8 mouse cellular contexts compared by ENCODE assay signal in the genomic region with DNA sequence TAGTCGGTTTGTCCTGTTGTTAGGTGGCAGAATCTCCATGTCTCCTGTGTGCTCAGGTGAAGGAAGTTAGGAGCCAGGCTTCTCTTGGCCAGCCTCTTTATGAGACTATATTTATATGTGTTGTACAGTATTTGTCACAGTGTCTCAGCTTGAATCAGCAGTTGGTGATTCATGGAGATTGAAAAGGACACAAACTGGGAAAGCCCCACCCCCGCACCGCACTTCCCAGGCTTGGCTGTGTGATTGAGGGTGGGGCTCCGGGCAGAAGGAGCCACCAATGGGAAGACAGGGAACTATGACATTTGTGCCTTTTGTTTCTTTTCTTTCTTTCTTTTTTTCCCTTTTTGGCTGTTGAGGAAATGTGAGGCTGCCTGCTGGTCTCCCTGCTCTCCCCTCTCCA. TPM values are rescaled to one million over a fixed set of nuclear protein-coding genes. Genes with fewer than 3 reads are reported as not detected.
A peak's percentile ranks its signal among the peaks of the same experiment; 100 is the strongest.
DNase-seq lines count a peak whose midpoint lies in the region; ATAC-seq and TF ChIP-seq lines count a peak whose summit lies in the region.

No protein-coding gene starts in this region.

- ATAC-seq in kidney, postnatal 0 days (replicated peaks; ENCODE audit: low FRiP score, low read depth), result no peak
- ATAC-seq in embryonic facial prominence, embryonic 15.5 days (ENCODE audit: insufficient number of reproducible peaks, low FRiP score, low TSS enrichment, low read depth), result no peak; the same call in 1 of the 2 replicates
- no peak for ATAC-seq in heart, embryonic 15.5 days (replicated peaks; ENCODE audit: insufficient number of reproducible peaks, insufficient read depth, low FRiP score, low read depth)
- no peak; the same call in 1 of the 2 replicates for ATAC-seq in midbrain, embryonic 16.5 days
- ATAC-seq in erythroid progenitor cell, adult 5-6 weeks (replicated peaks; ENCODE audit: low FRiP score, poor library complexity, severe bottlenecking), result no peak

- WGBS in kidney, postnatal 0 days, result 32% methylated on average over 4 of the region's 4 CpGs
- WGBS in embryonic facial prominence, embryonic 15.5 days, result 19% methylated on average over 4 of the region's 4 CpGs
- 23% methylated on average over 4 of the region's 4 CpGs for WGBS in heart, embryonic 15.5 days
- 9% methylated on average over 4 of the region's 4 CpGs for WGBS in midbrain, embryonic 16.5 days

- TF ChIP-seq CTCF in kidney, postnatal 0 days (IDR thresholded peaks at IDR 0.05; ENCODE audit: low read depth), result no peak

- no peak overlapping the region for H3K4me3 ChIP-seq in kidney, postnatal 0 days (replicated peaks; ENCODE audit: low read depth, low read length)
- H3K4me3 ChIP-seq in embryonic facial prominence, embryonic 15.5 days (replicated peaks), result peak overlapping the region; percentile 81
- H3K4me3 ChIP-seq in heart, embryonic 15.5 days, result peak overlapping the region; percentile 96
- peak overlapping the region; percentile 82 for H3K4me3 ChIP-seq in midbrain, embryonic 16.5 days (ENCODE audit: low read depth, low read length)

- no peaks in the 10 kb centered on the region for H3K9me3 ChIP-seq in kidney, postnatal 0 days (replicated peaks; ENCODE audit: low read length)
- H3K9me3 ChIP-seq in embryonic facial prominence, embryonic 15.5 days (replicated peaks), result no peaks in the 10 kb centered on the region
- no peaks in the 10 kb centered on the region for H3K9me3 ChIP-seq in heart, embryonic 15.5 days (replicated peaks)
- no peaks in the 10 kb centered on the region for H3K9me3 ChIP-seq in midbrain, embryonic 16.5 days (replicated peaks; ENCODE audit: control insufficient read depth, low read length, poor library complexity, severe bottlenecking)

- DNase-seq in kidney, postnatal 0 days (ENCODE audit: low spot score), result no peak
- no peak for DNase-seq in kidney, adult 18-20 months
- DNase-seq in left cerebral cortex, adult 11 months (ENCODE audit: low spot score), result peak; percentile 47
- DNase-seq in embryo, embryonic 11 days, result no peak

- H3K27ac ChIP-seq in kidney, postnatal 0 days, result no peak overlapping the region
- H3K27ac ChIP-seq in embryonic facial prominence, embryonic 15.5 days (replicated peaks), result no peak overlapping the region
- peak overlapping the region; percentile 38 for H3K27ac ChIP-seq in heart, embryonic 15.5 days
- H3K27ac ChIP-seq in midbrain, embryonic 16.5 days (ENCODE audit: low read length), result no peak overlapping the region

- H3K4me1 ChIP-seq in kidney, postnatal 0 days (replicated peaks; ENCODE audit: insufficient read depth, low read length), result peaks cover 12% of the 10 kb centered on the region
- peaks cover 68% of the 10 kb centered on the region for H3K4me1 ChIP-seq in embryonic facial prominence, embryonic 15.5 days
- peaks cover 56% of the 10 kb centered on the region for H3K4me1 ChIP-seq in heart, embryonic 15.5 days (replicated peaks)
- H3K4me1 ChIP-seq in midbrain, embryonic 16.5 days (ENCODE audit: control insufficient read depth, insufficient read depth, low read length), result peaks cover 57% of the 10 kb centered on the region

- H3K4me2 ChIP-seq in kidney, postnatal 0 days (ENCODE audit: low read length), result 0 out of 2 replicates have a peak overlapping the region, but pooled peaks have one; percentile 18
- H3K4me2 ChIP-seq in embryonic facial prominence, embryonic 15.5 days (replicated peaks), result peak overlapping the region; percentile 82
- peak overlapping the region; percentile 85 for H3K4me2 ChIP-seq in heart, embryonic 15.5 days
- H3K4me2 ChIP-seq in midbrain, embryonic 16.5 days (ENCODE audit: low read length), result peak overlapping the region; percentile 89

- no peaks in the 10 kb centered on the region for H3K27me3 ChIP-seq in kidney, postnatal 0 days (ENCODE audit: insufficient read depth, low read length)
- no peaks in the 10 kb centered on the region for H3K27me3 ChIP-seq in embryonic facial prominence, embryonic 15.5 days
- no peaks in the 10 kb centered on the region for H3K27me3 ChIP-seq in heart, embryonic 15.5 days
- H3K27me3 ChIP-seq in midbrain, embryonic 16.5 days (ENCODE audit: control insufficient read depth, insufficient read depth, low read depth, low read length), result no peaks in the 10 kb centered on the region

- H3K9ac ChIP-seq in kidney, postnatal 0 days (ENCODE audit: low read depth, low read length), result 0 out of 2 replicates have a peak overlapping the region, but pooled peaks have one; percentile 1
- H3K9ac ChIP-seq in embryonic facial prominence, embryonic 15.5 days, result no peak overlapping the region
- H3K9ac ChIP-seq in heart, embryonic 15.5 days, result peak overlapping the region; percentile 31
- peak overlapping the region; percentile 88 for H3K9ac ChIP-seq in midbrain, embryonic 16.5 days (ENCODE audit: low read depth, low read length)

- H3K36me3 ChIP-seq in kidney, postnatal 0 days (ENCODE audit: insufficient read depth, low read length), result no peaks in the 10 kb centered on the region
- no peaks in the 10 kb centered on the region for H3K36me3 ChIP-seq in embryonic facial prominence, embryonic 15.5 days
- no peaks in the 10 kb centered on the region for H3K36me3 ChIP-seq in heart, embryonic 15.5 days
- no peaks in the 10 kb centered on the region for H3K36me3 ChIP-seq in midbrain, embryonic 16.5 days (ENCODE audit: control insufficient read depth, insufficient read depth, low read length)

RNA-seq across cellular contexts. Expression of gene Igsf3, which starts 2.9 kb away (rescaled TPM):
- polyA plus RNA-seq in kidney, postnatal 0 days (2015; fragmentation: Nextera tagmentation; extraction: Ambion mirVana), result 15.3 and 16.9 TPM in 2 replicates
- 76.1 and 77.2 TPM in 2 replicates for polyA plus RNA-seq in embryonic facial prominence, embryonic 15.5 days (2015; fragmentation: Nextera tagmentation; extraction: Ambion mirVana)
- 38.0 and 45.0 TPM in 2 replicates for polyA plus RNA-seq in heart, embryonic 15.5 days (2015; fragmentation: Nextera tagmentation; extraction: Ambion mirVana)
- polyA plus RNA-seq in midbrain, embryonic 16.5 days (2015; fragmentation: Nextera tagmentation; extraction: Ambion mirVana), result 93.6 and 100 TPM in 2 replicates
- total RNA-seq in erythroid progenitor cell, adult 5-6 weeks (2015; ENCODE audit: low replicate concordance), result 4.3 and 6.7 TPM in 2 replicates
- 2.6 and 7.1 TPM in 2 replicates for total RNA-seq in erythroid progenitor cell, adult 5-6 weeks (2017; ENCODE audit: low replicate concordance)

Comparison
In these comparisons a context has a peak if more than half of its experiments do, and no peak if none do; other contexts are left out.
1. H3K4me2 ChIP-seq: peak in every context shown above with its lines; median percentile 89 in midbrain, embryonic 16.5 days; 85 in heart, embryonic 15.5 days; 82 in embryonic facial prominence, embryonic 15.5 days; 18 in kidney, postnatal 0 days.